Mouse (Mus musculus) stomach, postnatal 0 days (tissue): Measurements from ENCODE around the gene Tmem88b.

Experiments used
- CTCF ChIP-seq: IDR thresholded peaks from 2 replicates; pipeline ENCODE4 v1.5.1; 2016; ENCODE audit warnings: antibody characterized with exemption, low read depth, mild to moderate bottlenecking, moderate library complexity
- EP300 ChIP-seq: optimal IDR thresholded peaks from 2 replicates; pipeline ENCODE3; 2016; ENCODE audit warnings: antibody characterized with exemption

DNA sequence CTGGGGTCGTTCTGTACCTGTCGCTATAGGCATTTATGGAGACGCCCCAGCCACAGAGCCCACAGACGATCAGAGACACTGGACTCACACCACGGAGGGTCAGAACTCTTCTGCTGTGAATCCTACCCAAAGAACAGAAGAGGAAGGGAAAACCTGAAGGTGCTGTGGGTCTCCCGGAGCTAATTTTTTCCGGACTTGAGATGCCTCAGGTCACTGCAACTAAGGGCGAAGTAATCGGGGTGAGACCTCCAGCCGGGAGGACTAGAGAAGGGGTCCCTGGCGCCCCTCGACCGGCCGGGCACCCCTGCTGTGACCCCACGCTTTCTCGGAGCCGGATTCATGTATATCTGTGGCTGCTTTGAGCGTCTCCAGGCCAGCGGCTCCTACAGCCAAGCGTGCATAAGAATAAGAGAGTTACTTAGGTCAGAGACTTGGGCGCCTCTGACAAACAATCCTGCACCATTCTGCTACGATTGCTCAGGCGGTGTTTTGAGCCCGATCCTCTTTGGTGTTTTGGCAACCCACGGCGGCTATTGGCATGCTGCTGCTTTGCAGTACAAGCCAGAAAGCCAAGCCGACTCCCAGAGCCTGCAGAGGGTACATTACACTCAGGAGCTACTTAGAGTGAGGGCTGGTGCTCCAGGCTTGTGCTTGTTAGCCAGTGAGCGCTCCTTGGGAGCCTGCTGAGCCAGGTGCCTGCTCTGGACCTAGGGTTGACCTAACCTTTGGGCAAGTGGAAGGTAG is 24.1 kb downstream of the Tmem88b start:
- no peak for TF ChIP-seq CTCF
- TF ChIP-seq EP300, result no peak
